Mouse (Mus musculus) liver, postnatal 0 days (tissue): Measurements from ENCODE around the gene March2. TPM values are rescaled to one million over a fixed set of nuclear protein-coding genes. Genes with fewer than 3 reads are reported as not detected.

Source experiments
- ATAC-seq: fragments of 200-750 bp; cut with Nextera tagmentation; 2 replicates; pipeline ENCODE4 v1.8.0; 2017; ENCODE audit warnings: mild to moderate bottlenecking, moderate library complexity
- DNase-seq: peaks from one replicate; pipeline ENCODE4 v3.0.0-alpha.2; 2016
- H3K27ac ChIP-seq: fragments of 300-500 bp; sonication (generic); 2 replicates; pipeline ENCODE4 v1.5.1; 2014; ENCODE audit warnings: antibody characterized with exemption, moderate library complexity, mild to moderate bottlenecking, low read depth
- H3K27me3 ChIP-seq: fragments of 300-500 bp; sonication (generic); 2 replicates; pipeline ENCODE4 v1.6.1; 2014; ENCODE audit warnings: low read length, control low read depth, mixed read lengths; ENCODE audit not compliant: insufficient read depth
- H3K36me3 ChIP-seq: fragments of 300-500 bp; sonication (generic); replicated peaks from 2 replicates; pipeline ENCODE4 v1.6.1; 2014; ENCODE audit warnings: mild to moderate bottlenecking, control low read depth, low read length, moderate library complexity, mixed read lengths; ENCODE audit not compliant: insufficient read depth
- H3K4me1 ChIP-seq: fragments of 300-500 bp; sonication (generic); 2 replicates; pipeline ENCODE4 v1.6.1; 2014; ENCODE audit warnings: antibody characterized with exemption, mild to moderate bottlenecking, control low read depth; ENCODE audit not compliant: insufficient read depth
- H3K4me2 ChIP-seq: fragments of 300-500 bp; sonication (generic); 2 replicates; pipeline ENCODE4 v1.6.1; 2014; ENCODE audit warnings: low read depth, mild to moderate bottlenecking, low read length, moderate library complexity, mixed read lengths
- H3K4me3 ChIP-seq: fragments of 300-500 bp; sonication (generic); 2 replicates; pipeline ENCODE4 v1.5.1; 2014; ENCODE audit warnings: low read depth, low read length
- H3K9ac ChIP-seq: fragments of 300-500 bp; sonication (generic); replicated peaks from 2 replicates; pipeline ENCODE4 v1.6.1; 2014; ENCODE audit warnings: mild to moderate bottlenecking, moderate library complexity
- H3K9me3 ChIP-seq: fragments of 300-500 bp; sonication (generic); 2 replicates; pipeline ENCODE4 v1.6.1; 2016; ENCODE audit warnings: mild to moderate bottlenecking, control low read depth, low read length, mixed read lengths
- CTCF ChIP-seq: sonication (generic); IDR thresholded peaks from 2 replicates; pipeline ENCODE4 v1.5.1; 2016; ENCODE audit warnings: antibody characterized with exemption, low read depth
- EP300 ChIP-seq: IDR thresholded peaks from 2 replicates; pipeline ENCODE4 v1.6.1; 2016; ENCODE audit warnings: antibody characterized with exemption, low read depth, mild to moderate bottlenecking
- WGBS: fragments of 180-500 bp; shearing (Covaris S2); extraction: QIAGEN DNeasy Blood & Tissue Kit; methylation state at CpG from one replicate; pipeline ENCODE4 v1.1.7; 2014; ENCODE audit not compliant: insufficient replicate concordance; 5-methylcytosine and 5-hydroxymethylcytosine counted together
- polyA plus RNA-seq: library from polyadenylated mRNA; unstranded; fragments of >200 nt; fragmentation: Nextera tagmentation; extraction: Ambion mirVana; gene quantifications from 2 replicates; pipeline ENCODE4 v1.2.1, GENCODE M21; 2015

March2 gene
- polyA plus RNA-seq, 1 experiment from 2014 or later, result 137 TPM

DNA sequence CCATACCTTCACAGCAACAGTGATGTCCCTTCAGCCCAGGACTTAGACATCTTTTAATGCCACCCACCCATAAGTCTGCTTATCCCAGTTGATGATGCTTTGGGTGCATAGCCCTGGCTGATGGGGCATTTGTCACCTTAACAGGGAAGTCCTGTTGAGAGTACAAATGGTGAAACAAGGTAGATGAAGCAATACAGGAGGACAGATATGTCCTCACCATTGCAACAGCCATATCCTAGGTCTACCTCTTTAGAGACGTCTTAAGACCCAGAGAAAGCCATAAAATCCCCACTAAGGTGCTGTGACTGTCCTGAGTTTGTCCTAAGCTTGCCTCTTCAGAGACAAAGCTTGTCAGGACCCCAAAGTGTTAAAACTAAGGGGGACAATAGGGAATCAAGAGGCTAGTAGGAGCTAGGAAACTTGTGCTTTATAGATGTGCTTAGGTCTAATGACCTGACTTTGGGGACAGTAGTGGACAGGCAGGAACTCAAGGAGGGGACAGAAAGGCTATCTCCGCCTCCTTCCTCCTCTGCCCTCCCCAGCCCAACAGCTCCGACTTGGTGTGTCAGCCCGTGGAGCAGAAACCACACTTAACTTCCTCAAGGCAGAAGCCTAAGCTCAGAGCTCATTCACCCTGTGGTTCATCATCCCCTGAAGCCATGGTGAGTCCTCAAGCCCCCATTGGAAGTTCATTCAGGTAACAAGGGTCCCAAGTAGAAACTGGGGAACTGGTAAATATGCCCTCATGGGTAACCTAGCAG, 80.8 kb downstream of the March2 start, which contains the start of gene Pram1:
TSS of gene Pram1 (plus strand) at position 541 of the 761 bp plus-strand sequence.
- Histone ChIP-seq H3K36me3 (peaks cover 2% of the 10 kb centered on the region; the same call in 1 of the 2 replicates), H3K4me1 (peaks cover 3% of the 10 kb centered on the region), H3K4me2 (peak within 1 kb of the TSS; percentile 42), H3K4me3 (peak within 1 kb of the TSS; percentile 19), H3K9me3 (no peaks in the 10 kb centered on the region), H3K27ac (peak within 1 kb of the TSS; percentile 68), H3K27me3 (no peaks in the 10 kb centered on the region), H3K9ac (no peak within 1 kb of the TSS)
- WGBS, result 48% methylated on average over 4 of the region's 4 CpGs
- no peak for TF ChIP-seq CTCF
- no peak for TF ChIP-seq EP300
- peak; percentile 31 for DNase-seq
- peak; percentile 42 for ATAC-seq

DNA sequence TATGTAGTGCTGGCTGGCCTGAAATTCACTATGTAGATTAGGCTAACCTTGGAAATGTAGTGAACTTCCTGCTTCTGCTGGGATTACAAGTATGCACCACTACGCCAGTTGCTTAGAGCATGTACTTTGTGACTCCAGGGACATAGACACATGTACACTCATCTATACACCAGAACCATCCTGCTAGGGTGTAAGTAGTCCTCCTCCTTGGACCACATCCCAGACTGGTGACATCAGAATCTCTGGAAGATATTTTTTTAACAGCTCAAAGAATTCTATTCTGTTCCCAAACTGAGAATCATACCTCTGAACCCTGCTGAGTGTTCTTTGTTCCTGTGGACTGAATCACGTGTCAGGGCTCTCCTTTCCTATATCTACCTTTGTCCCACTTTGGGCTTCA, 81.4 kb downstream of the March2 start:
- H3K4me3 ChIP-seq, result no peak overlapping the region
- DNase-seq, result no peak
- H3K9me3 ChIP-seq, result no peaks in the 10 kb centered on the region
- H3K4me1 ChIP-seq, result peaks cover 3% of the 10 kb centered on the region
- WGBS, result 73% methylated on average over 2 of the region's 2 CpGs
- ATAC-seq, result no peak
- H3K36me3 ChIP-seq, result peaks cover 2% of the 10 kb centered on the region; the same call in 1 of the 2 replicates
- H3K4me2 ChIP-seq, result no peak overlapping the region
- peak overlapping the region; percentile 24; the same call in 1 of the 2 replicates for H3K27ac ChIP-seq
- no peak overlapping the region for H3K9ac ChIP-seq
- no peak for TF ChIP-seq EP300
- no peak for TF ChIP-seq CTCF
- no peaks in the 10 kb centered on the region for H3K27me3 ChIP-seq

Other genes with a start within 250 kb of the March2 start
- 3.2 and 3.5 TPM in 2 replicates for gene Adamts10, start 194.5 kb downstream of the March2 start, polyA plus RNA-seq
- 7.1 and 9.5 TPM in 2 replicates for gene Myo1f, start 163.0 kb downstream of the March2 start, polyA plus RNA-seq
- gene Zfp414, start 89.6 kb downstream of the March2 start, polyA plus RNA-seq, result 13.7 and 14.3 TPM in 2 replicates
- gene Pram1, start 80.6 kb downstream of the March2 start, polyA plus RNA-seq, result 5.7 TPM in 2 replicates
- 91.9 and 96.6 TPM in 2 replicates for gene Hnrnpm, start 31.8 kb downstream of the March2 start, polyA plus RNA-seq
- 80.4 and 88.9 TPM in 2 replicates for gene Rab11b, start 41.9 kb upstream of the March2 start, polyA plus RNA-seq
- gene Angptl4, start 63.2 kb upstream of the March2 start, polyA plus RNA-seq, result 64.4 and 93.5 TPM in 2 replicates
- gene Kank3, start 91.8 kb upstream of the March2 start, polyA plus RNA-seq, result 9.4 and 10.6 TPM in 2 replicates
- 699 and 710 TPM in 2 replicates for gene Rps28, start 105.9 kb upstream of the March2 start, polyA plus RNA-seq
- gene Ndufa7, start 105.9 kb upstream of the March2 start, polyA plus RNA-seq, result 379 and 389 TPM in 2 replicates
- gene Cd320, start 124.4 kb upstream of the March2 start, polyA plus RNA-seq, result 16.6 and 17.4 TPM in 2 replicates
- gene Gm7029, start 155.2 kb upstream of the March2 start, polyA plus RNA-seq, result not detected in 2 replicates
- 2.6 and 3.6 TPM in 2 replicates for gene Kifc1, start 172.0 kb upstream of the March2 start, polyA plus RNA-seq
- 0.41 and 0.54 TPM in 2 replicates for gene Platr17, start 186.5 kb upstream of the March2 start, polyA plus RNA-seq
- gene Daxx, start 190.7 kb upstream of the March2 start, polyA plus RNA-seq, result 12.6 and 13.0 TPM in 2 replicates
- 47.0 and 47.9 TPM in 2 replicates for gene Tapbp, start 197.2 kb upstream of the March2 start, polyA plus RNA-seq
- 7.1 and 7.9 TPM in 2 replicates for gene Zbtb22, start 197.2 kb upstream of the March2 start, polyA plus RNA-seq
- 6.8 and 7.4 TPM in 2 replicates for gene Rgl2, start 210.9 kb upstream of the March2 start, polyA plus RNA-seq
- gene Pfdn6, start 221.7 kb upstream of the March2 start, polyA plus RNA-seq, result 82.2 and 85.5 TPM in 2 replicates
- 12.7 and 12.8 TPM in 2 replicates for gene Wdr46, start 222.0 kb upstream of the March2 start, polyA plus RNA-seq
- 2.2 and 2.4 TPM in 2 replicates for gene B3galt4, start 232.8 kb upstream of the March2 start, polyA plus RNA-seq
- 12.5 and 13.4 TPM in 2 replicates for gene Vps52, start 237.1 kb upstream of the March2 start, polyA plus RNA-seq
- gene Rps18, start 237.3 kb upstream of the March2 start, polyA plus RNA-seq, result 1,510 and 1,549 TPM in 2 replicates